Mouse (Mus musculus) cerebellum, adult 2 months (tissue): ENCODE measurements around the gene Arhgef19. TPM values are rescaled to one million over a fixed set of nuclear protein-coding genes. Genes with fewer than 3 reads are reported as not detected.

Source experiments
- DNase-seq, 2 experiments: peaks; one replicate each; pipeline ENCODE4 v3.0.0; 2021
- H3K27ac ChIP-seq: fragments of 200-500 bp; 2 replicates; pipeline ENCODE4 v1.5.1; 2012; ENCODE audit warnings: low read length, control low read depth, inconsistent platforms; ENCODE audit not compliant: insufficient read depth
- H3K27me3 ChIP-seq: fragments of 200-500 bp; 2 replicates; pipeline ENCODE4 v1.6.1; 2012; ENCODE audit warnings: inconsistent platforms, mild to moderate bottlenecking, low read length, moderate library complexity; ENCODE audit not compliant: control insufficient read depth, insufficient read depth
- H3K4me1 ChIP-seq: fragments of 200-500 bp; 2 replicates; pipeline ENCODE4 v1.6.1; 2011; ENCODE audit warnings: low read length; ENCODE audit not compliant: control insufficient read depth, insufficient read depth
- H3K4me3 ChIP-seq: fragments of 200-500 bp; replicated peaks from 2 replicates; pipeline ENCODE3; 2011; ENCODE audit warnings: mild to moderate bottlenecking, low read depth, low read length, control low read depth; ENCODE audit not compliant: insufficient read depth
- CTCF ChIP-seq: fragments of 200-500 bp; IDR thresholded peaks from 2 replicates; pipeline ENCODE4 v1.5.1; 2011; ENCODE audit warnings: low read depth, mild to moderate bottlenecking, control low read depth, low read length, moderate library complexity, borderline replicate concordance; ENCODE audit not compliant: insufficient read depth
- POLR2A ChIP-seq: fragments of 200-500 bp; IDR thresholded peaks from 2 replicates; pipeline ENCODE4 v1.6.1; 2011; ENCODE audit warnings: low read length, control low read depth, borderline replicate concordance; ENCODE audit not compliant: insufficient read depth
- WGBS: fragments of 180-500 bp; shearing (Covaris S2); methylation state at CpG from one replicate; pipeline ENCODE4 v1.1.7; 2018; 5-methylcytosine and 5-hydroxymethylcytosine counted together
- polyA plus RNA-seq: library from polyadenylated mRNA; depleted of rRNA; stranded (reverse); fragments of >200 nt; gene quantifications from 2 replicates; pipeline ENCODE4 v1.2.3, GENCODE M21; 2012; rRNA removed

Arhgef19 gene
- polyA plus RNA-seq, 1 experiment: 15.0 TPM

GRCm38 (mm10) chr4:141303402-141304222, 64.3 kb downstream of the Arhgef19 start:
- Histone ChIP-seq H3K27me3 (no peaks in the 10 kb centered on the region; the same call in 1 of the 2 replicates), H3K27ac (no peak overlapping the region), H3K4me1 (no peaks in the 10 kb centered on the region), H3K4me3 (no peak overlapping the region)
- TF ChIP-seq POLR2A (no peak), CTCF (no peak)
- no peak for DNase-seq
- WGBS: 77% methylated on average over 7 of the region's 7 CpGs

- no peak overlapping the region for H3K27ac ChIP-seq
Measured at GRCm38 (mm10) chr4:141304223-141304611, 64.9 kb downstream of the Arhgef19 start.

DNA sequence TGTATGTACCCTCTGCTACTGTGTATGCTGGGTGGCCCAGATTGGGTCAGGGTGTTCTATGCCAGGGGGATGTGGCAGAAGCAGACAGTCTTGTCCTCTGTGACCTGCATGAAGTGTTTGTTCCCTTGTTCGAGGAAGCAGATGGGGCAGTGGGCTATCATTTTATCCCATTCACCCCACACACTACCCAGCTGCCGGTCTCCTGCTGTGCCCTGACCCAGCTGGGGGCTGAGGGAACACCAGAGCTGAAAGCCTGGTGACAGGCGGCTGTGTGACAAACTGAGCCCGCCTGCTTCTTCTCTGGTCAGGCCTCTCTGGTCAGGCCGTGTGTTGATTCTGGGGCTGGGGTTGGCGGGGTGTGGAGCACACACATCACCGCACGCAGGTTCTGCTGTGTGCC, 66.8 kb downstream of the Arhgef19 start:
- Histone ChIP-seq H3K4me3 (no peak overlapping the region), H3K27me3 (no peaks in the 10 kb centered on the region; the same call in 1 of the 2 replicates), H3K27ac (no peak overlapping the region), H3K4me1 (peaks cover 5% of the 10 kb centered on the region; the same call in 1 of the 2 replicates)
- 47% methylated on average over 8 of the region's 8 CpGs for WGBS
- no peak for DNase-seq
- TF ChIP-seq CTCF (no peak), POLR2A (no peak)

More at GRCm38 (mm10) chr4:141304223-141304611, 64.9 kb downstream of the Arhgef19 start:
- TF ChIP-seq CTCF (no peak), POLR2A (no peak)
- WGBS: 95% methylated on average over 4 of the region's 4 CpGs
- no peak overlapping the region for H3K4me3 ChIP-seq
- no peaks in the 10 kb centered on the region; the same call in 1 of the 2 replicates for H3K27me3 ChIP-seq
- no peak for DNase-seq
- H3K4me1 ChIP-seq: no peaks in the 10 kb centered on the region

Other genes with a start within 250 kb of the Arhgef19 start
- 3.1 and 3.4 TPM in 2 replicates for gene Mfap2, start 229.1 kb upstream of the Arhgef19 start, polyA plus RNA-seq
- 39.4 and 41.3 TPM in 2 replicates for gene Crocc, start 178.9 kb upstream of the Arhgef19 start, polyA plus RNA-seq
- 66.3 and 68.7 TPM in 2 replicates for gene Necap2, start 161.1 kb upstream of the Arhgef19 start, polyA plus RNA-seq
- gene Spata21, start 151.2 kb upstream of the Arhgef19 start, polyA plus RNA-seq: 0.21 and 0.48 TPM in 2 replicates
- 29.2 and 29.9 TPM in 2 replicates for gene Szrd1, start 99.7 kb upstream of the Arhgef19 start, polyA plus RNA-seq
- gene Fbxo42, start 91.6 kb upstream of the Arhgef19 start, polyA plus RNA-seq: 21.1 and 21.5 TPM in 2 replicates
- 4.7 and 6.8 TPM in 2 replicates for gene Rsg1, start 25.5 kb upstream of the Arhgef19 start, polyA plus RNA-seq
- gene Epha2, start 61.7 kb downstream of the Arhgef19 start, polyA plus RNA-seq: 1.9 and 2.0 TPM in 2 replicates
- gene Fam131c, start 128.7 kb downstream of the Arhgef19 start, polyA plus RNA-seq: 17.9 and 18.2 TPM in 2 replicates
- 0.03 TPM in 1 of 2 replicates, not detected in the other for gene Clcnka, start 159.2 kb downstream of the Arhgef19 start, polyA plus RNA-seq
- not detected in 2 replicates for gene Clcnkb, start 176.5 kb downstream of the Arhgef19 start, polyA plus RNA-seq
- gene Hspb7, start 181.3 kb downstream of the Arhgef19 start, polyA plus RNA-seq: 0.10 and 0.16 TPM in 2 replicates
- 8.7 and 12.9 TPM in 2 replicates for gene Srarp, start 196.6 kb downstream of the Arhgef19 start, polyA plus RNA-seq
- gene Zbtb17, start 205.2 kb downstream of the Arhgef19 start, polyA plus RNA-seq: 34.7 TPM in 2 replicates